Mouse (Mus musculus) spleen, adult 2 months (tissue): ENCODE data around the gene Ccdc138. TPM values are rescaled to one million over a fixed set of nuclear protein-coding genes. Genes with fewer than 3 reads are reported as not detected.

Source experiments
- DNase-seq, 2 experiments: peaks; one replicate each; pipeline versions ENCODE4 v3.0.0 to v3.0.0-alpha.2; 2012 to 2021; ENCODE audit warnings: low spot score in 2 of 2, low read depth in 1 of 2
- H3K27ac ChIP-seq: fragments of 200-500 bp; 2 replicates; pipeline ENCODE4 v1.5.1; 2012; ENCODE audit warnings: low read length, inconsistent platforms; ENCODE audit not compliant: insufficient read depth
- H3K27me3 ChIP-seq: fragments of 200-500 bp; 2 replicates; pipeline ENCODE4 v1.6.1; 2012; ENCODE audit warnings: mild to moderate bottlenecking, moderate library complexity, low read length, inconsistent platforms; ENCODE audit not compliant: control insufficient read depth, insufficient read depth
- H3K36me3 ChIP-seq: fragments of 200-500 bp; 2 replicates; pipeline ENCODE4 v1.6.1; 2012; ENCODE audit warnings: mild to moderate bottlenecking, low read length, inconsistent platforms; ENCODE audit not compliant: control insufficient read depth, insufficient read depth
- H3K4me1 ChIP-seq: fragments of 200-500 bp; 2 replicates; pipeline ENCODE4 v1.6.1; 2011; ENCODE audit warnings: inconsistent platforms; ENCODE audit not compliant: control insufficient read depth, insufficient read depth, insufficient read length
- H3K4me3 ChIP-seq: fragments of 200-500 bp; 2 replicates; pipeline ENCODE4 v1.5.1; 2011; ENCODE audit warnings: mild to moderate bottlenecking, inconsistent platforms; ENCODE audit not compliant: insufficient read depth, insufficient read length; ENCODE audit errors: extremely low read depth
- CTCF ChIP-seq: fragments of 200-500 bp; IDR thresholded peaks from 2 replicates; pipeline ENCODE4 v1.5.1; 2011; ENCODE audit warnings: mild to moderate bottlenecking, inconsistent platforms; ENCODE audit not compliant: insufficient read depth, insufficient read length, insufficient replicate concordance; ENCODE audit errors: extremely low read depth
- POLR2A ChIP-seq: fragments of 200-500 bp; IDR thresholded peaks from 2 replicates; pipeline ENCODE4 v1.6.1; 2011; ENCODE audit warnings: low read depth, low read length, inconsistent platforms
- WGBS: fragments of 180-500 bp; shearing (Covaris S2); methylation state at CpG from one replicate; pipeline ENCODE4 v1.1.7; 2018; 5-methylcytosine and 5-hydroxymethylcytosine counted together
- polyA plus RNA-seq: library from polyadenylated mRNA; depleted of rRNA; stranded (reverse); fragments of >200 nt; gene quantifications from 2 replicates; pipeline ENCODE4 v1.2.3, GENCODE M21; 2012

Gene Ccdc138
- polyA plus RNA-seq, 1 experiment: 0.14 TPM

DNA sequence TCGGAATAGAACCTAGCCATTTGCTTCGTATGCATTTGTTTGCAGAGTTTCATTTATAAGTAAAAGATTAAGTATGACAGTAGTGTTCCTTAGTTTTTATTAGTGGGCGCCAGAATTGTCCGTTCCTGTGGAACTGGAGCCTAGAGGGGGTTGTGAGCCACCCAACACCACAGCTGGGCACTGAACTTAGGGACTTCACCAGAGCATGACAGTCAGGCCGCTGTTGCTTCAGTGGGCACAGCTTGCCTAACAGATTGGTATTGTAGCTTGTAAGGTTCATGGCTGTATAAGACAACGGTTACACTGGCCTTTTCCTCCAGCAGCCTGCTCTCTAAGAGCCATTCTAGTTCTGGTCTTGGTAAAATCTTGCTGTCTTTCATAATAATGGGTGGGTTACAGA, 62.8 kb downstream of the Ccdc138 start:
- DNase-seq: no peak
- no peak overlapping the region for H3K4me3 ChIP-seq
- whole genome bisulfite sequencing: 85% methylated on average over 6 of the region's 6 CpGs
- no peak for TF ChIP-seq CTCF
- TF ChIP-seq POLR2A: no peak
- H3K27ac ChIP-seq: no peak overlapping the region
- no peaks in the 10 kb centered on the region for H3K36me3 ChIP-seq
- H3K27me3 ChIP-seq: no peaks in the 10 kb centered on the region
- no peaks in the 10 kb centered on the region for H3K4me1 ChIP-seq

DNA sequence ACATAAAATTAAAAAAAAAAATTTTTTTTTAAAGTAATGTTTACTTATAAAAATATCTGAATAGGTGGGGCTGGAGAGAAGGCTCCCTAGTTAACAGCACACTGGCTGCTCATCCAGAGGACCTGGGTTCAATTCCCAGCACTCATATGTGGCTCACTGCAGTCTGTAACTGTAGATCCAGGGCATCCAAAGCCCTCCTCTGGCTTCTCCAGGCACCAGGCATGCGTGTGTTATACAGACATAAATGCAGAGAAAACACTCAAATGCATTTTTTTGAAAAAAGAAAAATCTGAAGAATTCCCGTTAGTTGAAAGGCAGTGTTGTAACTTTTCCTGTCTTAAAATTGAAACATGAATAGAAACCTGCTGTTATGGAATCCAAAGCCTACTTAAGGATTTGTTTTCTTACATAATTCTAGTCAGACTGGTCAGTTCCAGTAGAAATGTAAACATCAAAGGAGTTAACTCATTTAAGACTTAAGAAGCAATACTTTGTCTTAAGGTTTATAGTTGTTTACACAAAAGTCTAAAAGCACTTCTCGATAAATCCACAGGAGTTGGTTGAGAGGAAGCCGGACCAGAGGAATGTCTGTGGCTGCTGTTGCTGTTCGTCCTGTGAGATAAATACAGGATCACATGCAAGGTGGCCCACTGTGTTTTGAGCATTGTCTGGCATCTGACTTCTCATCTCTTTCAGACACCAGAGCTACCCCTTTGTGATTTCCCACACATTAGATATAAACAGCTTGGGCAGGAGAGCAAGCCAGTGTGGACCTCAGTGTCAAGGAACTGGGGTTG, 87.9 kb downstream of the Ccdc138 start:
- DNase-seq: no peak
- 87% methylated on average over 5 of the region's 5 CpGs for WGBS
- Histone ChIP-seq H3K36me3 (no peaks in the 10 kb centered on the region), H3K27ac (no peak overlapping the region), H3K27me3 (no peaks in the 10 kb centered on the region), H3K4me1 (no peaks in the 10 kb centered on the region), H3K4me3 (no peak overlapping the region)
- TF ChIP-seq CTCF: no peak
- no peak for TF ChIP-seq POLR2A

DNA sequence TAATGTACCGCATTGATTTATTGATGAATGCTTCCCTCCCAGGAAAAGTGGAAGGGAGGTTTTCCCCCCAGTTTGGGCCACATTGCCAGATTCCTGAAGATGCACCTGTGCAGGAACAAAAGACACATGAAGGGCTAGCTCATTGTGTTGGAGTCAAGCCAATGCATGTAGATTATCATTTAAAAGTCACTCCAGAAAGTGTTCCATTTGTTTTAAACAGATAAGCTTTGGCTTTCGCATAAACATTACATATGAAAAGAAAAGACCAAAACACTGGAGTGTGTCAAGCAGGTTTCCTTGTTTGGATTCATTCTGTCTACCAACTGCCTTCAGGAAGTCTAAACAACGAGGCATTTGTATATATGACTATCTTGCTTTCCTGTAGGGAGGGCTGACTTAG, 96.7 kb downstream of the Ccdc138 start:
- Histone ChIP-seq H3K27ac (no peak overlapping the region), H3K36me3 (no peaks in the 10 kb centered on the region), H3K4me1 (no peaks in the 10 kb centered on the region), H3K27me3 (no peaks in the 10 kb centered on the region), H3K4me3 (no peak overlapping the region)
- WGBS: 66% methylated on average over 3 of the region's 3 CpGs
- TF ChIP-seq CTCF (no peak), POLR2A (no peak)
- no peak for DNase-seq

DNA sequence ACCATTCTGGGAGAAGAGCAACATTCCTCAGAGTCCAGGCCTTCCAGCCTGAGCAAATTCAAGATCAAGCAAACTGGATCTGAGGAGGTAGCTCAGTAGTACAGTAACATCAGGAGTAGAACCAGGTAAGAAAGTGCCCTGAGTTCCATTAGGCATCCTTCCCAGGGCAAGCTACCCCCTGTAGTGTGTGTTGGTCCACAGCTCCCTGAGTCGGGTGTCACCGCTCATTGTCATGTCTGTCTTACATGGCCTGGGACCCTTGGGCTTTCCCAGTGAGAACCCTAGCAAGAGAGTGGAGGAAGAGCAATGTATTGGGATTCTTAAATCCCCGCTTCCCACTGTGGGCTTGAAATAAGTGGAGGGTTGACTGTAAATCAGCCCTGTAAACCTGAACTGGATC, 97.4 kb downstream of the Ccdc138 start:
- H3K4me3 ChIP-seq: no peak overlapping the region
- no peak for DNase-seq
- H3K36me3 ChIP-seq: no peaks in the 10 kb centered on the region
- no peaks in the 10 kb centered on the region for H3K27me3 ChIP-seq
- WGBS: 98% methylated on average over 3 of the region's 3 CpGs
- TF ChIP-seq POLR2A (no peak), CTCF (no peak)
- H3K27ac ChIP-seq: no peak overlapping the region
- H3K4me1 ChIP-seq: no peaks in the 10 kb centered on the region

DNA sequence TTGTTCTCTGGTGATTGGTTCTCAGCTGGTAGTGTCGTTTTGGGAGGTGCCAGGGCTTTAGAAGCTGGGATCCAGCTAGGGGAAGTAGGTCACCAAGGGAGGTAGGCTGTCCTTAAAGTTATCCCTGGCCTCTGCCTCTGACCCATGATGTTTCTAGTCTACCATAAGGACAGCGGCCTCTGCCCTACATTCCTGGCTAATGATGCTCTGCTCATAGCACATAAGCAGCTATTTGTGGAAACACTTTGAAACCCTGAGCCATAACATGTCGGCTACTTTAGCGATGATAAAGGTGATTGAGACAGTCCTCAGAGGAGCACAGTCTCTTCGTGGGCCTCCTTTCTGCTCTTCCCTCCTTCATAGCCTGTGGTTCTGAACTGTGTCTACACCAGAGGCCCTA, 98.1 kb downstream of the Ccdc138 start:
- TF ChIP-seq CTCF: no peak
- H3K27ac ChIP-seq: no peak overlapping the region
- 76% methylated on average over 5 of the region's 5 CpGs for WGBS
- H3K4me3 ChIP-seq: no peak overlapping the region
- H3K4me1 ChIP-seq: no peaks in the 10 kb centered on the region
- H3K27me3 ChIP-seq: no peaks in the 10 kb centered on the region
- H3K36me3 ChIP-seq: no peaks in the 10 kb centered on the region
- no peak for DNase-seq

DNA sequence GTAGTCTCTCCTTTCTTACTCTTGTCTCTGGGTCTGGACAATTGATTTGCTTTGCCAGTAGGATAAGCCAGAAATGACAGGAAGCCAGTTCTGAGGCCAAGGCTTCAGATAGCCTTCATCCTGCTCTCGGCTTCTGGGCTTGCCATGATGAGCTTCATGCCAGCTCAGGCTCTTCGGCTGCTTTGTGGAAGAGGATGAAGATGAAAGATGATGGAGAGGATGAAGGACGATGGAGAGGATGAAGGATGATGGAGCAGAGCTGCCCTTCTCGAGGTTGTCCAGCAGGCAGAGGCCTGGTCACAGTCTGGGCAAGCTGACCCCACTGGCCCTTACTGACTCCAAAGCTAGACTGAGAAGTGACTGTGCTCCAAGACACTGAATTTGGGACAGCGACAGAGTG, 102.4 kb downstream of the Ccdc138 start:
- TF ChIP-seq CTCF: no peak
- TF ChIP-seq POLR2A: no peak
- DNase-seq: no peak
- Histone ChIP-seq H3K27me3 (no peaks in the 10 kb centered on the region), H3K4me1 (no peaks in the 10 kb centered on the region), H3K4me3 (no peak overlapping the region), H3K36me3 (no peaks in the 10 kb centered on the region), H3K27ac (no peak overlapping the region)
- WGBS: 88% methylated on average over 5 of the region's 5 CpGs

DNA sequence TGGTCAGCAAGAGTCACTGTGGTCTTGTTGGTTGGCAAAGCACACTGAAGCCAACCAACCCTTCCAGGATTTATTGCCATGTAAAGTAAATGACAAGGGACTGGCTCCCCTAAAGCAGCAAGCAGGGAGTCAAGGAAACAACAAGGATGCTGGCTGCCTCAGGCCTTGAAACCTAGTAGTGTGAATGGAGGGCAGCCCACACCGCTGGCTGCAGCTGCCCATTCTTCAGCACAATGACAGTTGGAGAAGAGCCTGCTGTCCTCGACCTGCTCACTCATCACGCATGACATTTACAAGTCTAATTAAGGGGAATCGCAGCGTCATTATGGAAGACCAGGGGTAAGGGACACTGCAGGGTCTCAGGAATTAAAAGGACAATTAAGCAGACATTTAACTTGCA, 103.2 kb downstream of the Ccdc138 start:
- H3K27ac ChIP-seq: no peak overlapping the region
- 75% methylated on average over 5 of the region's 5 CpGs for WGBS
- no peaks in the 10 kb centered on the region for H3K4me1 ChIP-seq
- no peaks in the 10 kb centered on the region for H3K36me3 ChIP-seq
- no peak for DNase-seq
- H3K4me3 ChIP-seq: no peak overlapping the region
- no peak for TF ChIP-seq POLR2A
- TF ChIP-seq CTCF: no peak
- H3K27me3 ChIP-seq: no peaks in the 10 kb centered on the region
